Mouse (Mus musculus): ENCODE measurements around the gene Hid1. TPM values are rescaled to one million over a fixed set of nuclear protein-coding genes. Genes with fewer than 3 reads are reported as not detected.

Hid1 gene
- total and polyA plus RNA-seq, 3 experiments = 3.0 to 7.3 (median 5.1) TPM

DNA sequence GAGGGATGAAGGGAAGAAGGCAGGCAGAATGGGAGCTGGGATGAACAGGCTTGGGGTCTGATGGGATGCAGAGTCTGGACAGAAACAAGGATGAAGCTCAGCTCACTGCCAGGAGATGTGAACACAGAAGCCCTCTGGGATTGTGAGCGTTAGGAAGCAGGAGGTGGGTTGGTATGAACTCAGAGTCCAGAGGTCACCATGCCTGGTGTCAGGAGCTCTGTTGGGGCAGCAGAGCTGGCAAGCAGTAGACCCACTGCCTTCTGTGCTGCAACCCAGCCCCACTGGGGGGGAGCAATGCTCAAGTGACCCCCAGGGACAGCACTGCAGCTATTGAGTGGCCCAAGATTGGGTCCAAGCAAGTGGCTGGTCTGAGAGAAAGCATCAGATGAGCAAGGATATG lies 29.7 kb downstream of the Hid1 start:
- no peak overlapping the region for H3K9ac ChIP-seq (ENCODE audit: low read depth, low read length)
- TF ChIP-seq POLR2A (IDR thresholded peaks at IDR 0.05; ENCODE audit: insufficient read depth, low read depth, low read length) (no peak), EP300 (IDR thresholded peaks at IDR 0.05; ENCODE audit: insufficient read depth, low read depth, low read length) (no peak), CTCF (IDR thresholded peaks at IDR 0.05) (no peak)
- H3K4me3 ChIP-seq = no peak overlapping the region
- DNase-seq = no peak
- 44% methylated on average over 1 of the region's 1 CpGs for WGBS
- H3K27me3 ChIP-seq (ENCODE audit: control insufficient read depth, insufficient read depth, low read length) = peaks cover 6% of the 10 kb centered on the region
- H3K27ac ChIP-seq = no peak overlapping the region
- intact Hi-C loops (cut with DNase I) = no loop called here
- H3K79me2 ChIP-seq (replicated peaks; ENCODE audit: control insufficient read depth, insufficient read depth, low read length) = no peaks in the 10 kb centered on the region
- no peaks in the 10 kb centered on the region for H3K36me3 ChIP-seq (ENCODE audit: control insufficient read depth, insufficient read depth, low read length)
- no peaks in the 10 kb centered on the region for H3K4me1 ChIP-seq (ENCODE audit: control insufficient read depth, insufficient read depth, low read length)

DNA sequence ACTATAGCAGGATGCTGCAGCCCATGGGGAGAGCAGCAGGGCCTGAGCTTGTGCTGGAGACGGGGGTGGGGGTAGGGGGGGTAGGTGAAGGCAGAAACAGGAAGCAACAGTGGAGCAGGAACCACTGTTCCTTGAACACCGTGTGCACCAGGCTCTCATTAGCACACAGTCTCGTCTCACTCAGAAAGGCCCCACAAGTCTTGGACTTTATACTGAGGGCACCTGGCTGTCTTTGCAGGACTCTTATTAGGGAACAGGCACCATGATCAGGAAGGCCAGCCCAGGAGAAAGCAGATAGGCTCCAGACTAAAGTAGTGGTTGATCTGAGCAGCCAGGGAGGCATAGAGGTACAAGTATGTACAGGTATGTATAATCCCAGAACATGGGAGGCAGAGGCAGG lies 30.2 kb downstream of the Hid1 start:
- no peaks in the 10 kb centered on the region for H3K36me3 ChIP-seq (ENCODE audit: control insufficient read depth, insufficient read depth, low read length)
- H3K27ac ChIP-seq = no peak overlapping the region
- H3K4me3 ChIP-seq = no peak overlapping the region
- no peak overlapping the region for H3K9ac ChIP-seq (ENCODE audit: low read depth, low read length)
- no peaks in the 10 kb centered on the region for H3K79me2 ChIP-seq (replicated peaks; ENCODE audit: control insufficient read depth, insufficient read depth, low read length)
- no peak for TF ChIP-seq CTCF (IDR thresholded peaks at IDR 0.05)
- intact Hi-C loops (cut with DNase I) = no loop called here
- H3K27me3 ChIP-seq (ENCODE audit: control insufficient read depth, insufficient read depth, low read length) = peaks cover 6% of the 10 kb centered on the region
- DNase-seq = no peak
- WGBS = 42% methylated on average over 3 of the region's 3 CpGs
- H3K4me1 ChIP-seq (ENCODE audit: control insufficient read depth, insufficient read depth, low read length) = no peaks in the 10 kb centered on the region

DNA sequence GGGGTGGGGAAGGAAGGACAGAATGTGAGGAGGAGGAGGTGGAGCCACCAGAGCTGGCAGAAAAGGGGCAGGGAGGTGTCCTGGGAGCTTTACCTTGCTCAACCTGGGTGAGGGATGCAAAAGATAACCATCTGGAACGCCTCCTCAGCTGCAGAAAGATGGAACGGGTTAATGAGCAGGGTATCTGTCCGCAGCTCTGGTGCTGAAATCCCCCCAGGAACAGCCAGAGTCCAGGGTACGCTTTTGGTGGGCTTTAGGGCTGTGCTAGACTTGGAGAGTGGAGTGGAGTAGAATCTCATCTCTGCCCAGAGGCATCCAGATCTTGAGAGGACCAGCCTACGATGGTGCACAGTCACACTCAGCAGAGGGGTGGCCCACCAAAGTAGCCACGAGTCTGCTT lies 31.4 kb downstream of the Hid1 start:
- no peaks in the 10 kb centered on the region for H3K36me3 ChIP-seq (ENCODE audit: control insufficient read depth, insufficient read depth, low read length)
- WGBS = 17% methylated on average over 6 of the region's 6 CpGs
- H3K4me1 ChIP-seq (ENCODE audit: control insufficient read depth, insufficient read depth, low read length) = no peaks in the 10 kb centered on the region
- no peak overlapping the region for H3K9ac ChIP-seq (ENCODE audit: low read depth, low read length)
- DNase-seq = no peak
- no peaks in the 10 kb centered on the region for H3K79me2 ChIP-seq (replicated peaks; ENCODE audit: control insufficient read depth, insufficient read depth, low read length)
- H3K27ac ChIP-seq = no peak overlapping the region
- intact Hi-C loops (cut with DNase I) = no loop called here
- TF ChIP-seq POLR2A (IDR thresholded peaks at IDR 0.05; ENCODE audit: insufficient read depth, low read depth, low read length) = no peak
- TF ChIP-seq EP300 (IDR thresholded peaks at IDR 0.05; ENCODE audit: insufficient read depth, low read depth, low read length) = no peak
- no peak for TF ChIP-seq CTCF (IDR thresholded peaks at IDR 0.05)
- H3K4me3 ChIP-seq = no peak overlapping the region
- peaks cover 6% of the 10 kb centered on the region for H3K27me3 ChIP-seq (ENCODE audit: control insufficient read depth, insufficient read depth, low read length)

DNA sequence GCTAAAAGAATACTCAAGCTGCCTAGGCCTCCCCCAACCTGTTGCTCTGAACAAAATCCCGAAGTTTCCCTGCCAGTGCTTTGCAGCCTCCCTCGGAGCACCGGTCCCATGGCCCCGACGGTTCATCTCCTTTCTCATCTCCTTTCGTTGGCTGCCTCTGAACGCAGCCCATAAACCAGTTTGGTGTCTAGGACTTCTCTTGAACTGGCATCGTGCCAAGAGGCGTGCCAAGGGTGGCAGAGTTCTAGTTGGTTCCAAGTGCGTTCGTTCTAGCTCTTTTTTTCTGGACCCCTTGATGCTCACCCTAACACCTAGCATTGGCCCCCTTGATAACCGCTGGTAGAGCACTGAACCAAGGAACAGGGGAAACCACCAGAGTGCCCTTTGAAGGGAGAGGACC lies 32.3 kb downstream of the Hid1 start:
- TF ChIP-seq EP300 (IDR thresholded peaks at IDR 0.05; ENCODE audit: insufficient read depth, low read depth, low read length) (no peak), POLR2A (IDR thresholded peaks at IDR 0.05; ENCODE audit: insufficient read depth, low read depth, low read length) (no peak), CTCF (IDR thresholded peaks at IDR 0.05) (no peak)
- Histone ChIP-seq H3K27me3 (ENCODE audit: control insufficient read depth, insufficient read depth, low read length) (peaks cover 6% of the 10 kb centered on the region), H3K27ac (no peak overlapping the region), H3K4me3 (no peak overlapping the region), H3K36me3 (ENCODE audit: control insufficient read depth, insufficient read depth, low read length) (no peaks in the 10 kb centered on the region), H3K79me2 (replicated peaks; ENCODE audit: control insufficient read depth, insufficient read depth, low read length) (no peaks in the 10 kb centered on the region), H3K9ac (ENCODE audit: low read depth, low read length) (no peak overlapping the region), H3K4me1 (ENCODE audit: control insufficient read depth, insufficient read depth, low read length) (no peaks in the 10 kb centered on the region)
- intact Hi-C loops (cut with DNase I) = no loop called here
- 50% methylated on average over 12 of the region's 12 CpGs for WGBS
- DNase-seq = no peak

- no peak for DNase-seq
- H3K4me3 ChIP-seq = no peak within 1 kb of the TSS
- H3K4me1 ChIP-seq (ENCODE audit: control insufficient read depth, insufficient read depth, low read length) = no peaks in the 10 kb centered on the region
- H3K27me3 ChIP-seq (ENCODE audit: control insufficient read depth, insufficient read depth, low read length) = peaks cover 6% of the 10 kb centered on the region
- WGBS = 6% methylated on average over 29 of the region's 29 CpGs
- H3K79me2 ChIP-seq (replicated peaks; ENCODE audit: control insufficient read depth, insufficient read depth, low read length) = no peaks in the 10 kb centered on the region
- H3K9ac ChIP-seq (ENCODE audit: low read depth, low read length) = no peak within 1 kb of the TSS
- no peak within 1 kb of the TSS for H3K27ac ChIP-seq
- intact Hi-C loops (cut with DNase I) = no loop called here
- TF ChIP-seq CTCF (IDR thresholded peaks at IDR 0.05) = no peak
- TF ChIP-seq EP300 (IDR thresholded peaks at IDR 0.05; ENCODE audit: insufficient read depth, low read depth, low read length) = no peak
- no peak for TF ChIP-seq POLR2A (IDR thresholded peaks at IDR 0.05; ENCODE audit: insufficient read depth, low read depth, low read length)
- H3K36me3 ChIP-seq (ENCODE audit: control insufficient read depth, insufficient read depth, low read length) = no peaks in the 10 kb centered on the region
Measured at GRCm38 (mm10) chr11:115334531-115334930, 33.0 kb downstream of the Hid1 start, which contains the start of gene Otop3. Gene Otop3, plus strand, starts transcription at chr11:115334731.

DNA sequence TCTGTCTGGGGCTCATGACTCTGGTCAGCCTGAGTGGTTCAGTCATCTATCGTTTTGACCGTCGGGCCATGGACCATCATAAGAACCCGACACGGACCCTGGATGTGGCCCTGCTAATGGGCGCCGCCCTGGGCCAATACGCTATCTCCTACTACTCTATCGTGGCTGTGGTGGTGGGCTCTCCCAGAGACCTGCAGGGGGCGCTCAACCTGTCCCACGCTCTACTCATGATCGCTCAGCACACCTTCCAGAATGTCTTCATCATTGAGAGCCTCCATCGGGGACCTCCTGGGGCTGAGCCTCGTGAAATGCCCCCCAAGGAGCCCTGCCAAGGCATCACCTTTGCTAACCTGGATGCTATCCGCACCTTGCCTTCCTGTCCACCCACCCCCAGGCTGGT lies 38.2 kb downstream of the Hid1 start:
- Histone ChIP-seq H3K27ac (no peak overlapping the region), H3K36me3 (ENCODE audit: control insufficient read depth, insufficient read depth, low read length) (no peaks in the 10 kb centered on the region), H3K4me1 (ENCODE audit: control insufficient read depth, insufficient read depth, low read length) (no peaks in the 10 kb centered on the region), H3K27me3 (ENCODE audit: control insufficient read depth, insufficient read depth, low read length) (peaks cover 1% of the 10 kb centered on the region), H3K79me2 (replicated peaks; ENCODE audit: control insufficient read depth, insufficient read depth, low read length) (no peaks in the 10 kb centered on the region), H3K4me3 (no peak overlapping the region), H3K9ac (ENCODE audit: low read depth, low read length) (no peak overlapping the region)
- 63% methylated on average over 15 of the region's 15 CpGs for WGBS
- TF ChIP-seq EP300 (IDR thresholded peaks at IDR 0.05; ENCODE audit: insufficient read depth, low read depth, low read length) (no peak), CTCF (IDR thresholded peaks at IDR 0.05) (peak; percentile 28)
- intact Hi-C loops (cut with DNase I) = no loop called here
- DNase-seq = no peak
